Mouse (Mus musculus): ENCODE data around the gene Slc25a45. TPM values are rescaled to one million over a fixed set of nuclear protein-coding genes. Genes with fewer than 3 reads are reported as not detected.

Gene Slc25a45
- polyA plus RNA-seq, 1 experiment from 2014 or later: 0.59 TPM

DNA sequence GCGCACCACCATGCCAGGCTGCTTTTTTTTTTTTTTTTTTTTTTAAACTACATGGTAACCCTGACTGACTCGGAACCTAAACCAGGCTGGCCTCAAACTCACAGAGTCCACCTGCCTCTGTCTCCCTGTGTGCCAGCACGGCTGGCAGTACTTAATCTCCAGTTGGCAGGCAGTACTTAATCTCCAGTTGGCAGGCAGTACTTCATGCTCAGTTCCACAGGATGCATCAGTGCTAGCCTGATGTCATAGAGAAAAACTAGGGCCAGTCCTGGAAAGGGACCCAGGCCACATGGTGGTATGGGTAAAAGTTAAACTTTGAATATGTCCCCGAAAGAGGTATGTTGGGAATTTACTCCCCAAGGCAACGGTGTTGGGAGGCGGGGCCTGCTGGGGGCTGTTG, 50.5 kb downstream of the Slc25a45 start:
- Histone ChIP-seq H3K4me3 (ENCODE audit: low read depth, low read length) (no peak overlapping the region), H3K4me2 (ENCODE audit: low read depth, low read length) (no peak overlapping the region), H3K36me3 (ENCODE audit: control insufficient read depth, insufficient read depth, low read length) (no peaks in the 10 kb centered on the region), H3K9ac (replicated peaks; ENCODE audit: low read depth, low read length) (no peak overlapping the region), H3K27me3 (ENCODE audit: control insufficient read depth, insufficient read depth, low read length) (no peaks in the 10 kb centered on the region), H3K9me3 (ENCODE audit: control insufficient read depth, low read length) (no peaks in the 10 kb centered on the region), H3K4me1 (ENCODE audit: control insufficient read depth, insufficient read depth, low read length) (peaks cover 6% of the 10 kb centered on the region; the same call in 1 of the 2 replicates), H3K27ac (ENCODE audit: low read depth, low read length) (no peak overlapping the region)
- WGBS: 71% methylated on average over 6 of the region's 6 CpGs
- ATAC-seq (ENCODE audit: low read depth): no peak

DNA sequence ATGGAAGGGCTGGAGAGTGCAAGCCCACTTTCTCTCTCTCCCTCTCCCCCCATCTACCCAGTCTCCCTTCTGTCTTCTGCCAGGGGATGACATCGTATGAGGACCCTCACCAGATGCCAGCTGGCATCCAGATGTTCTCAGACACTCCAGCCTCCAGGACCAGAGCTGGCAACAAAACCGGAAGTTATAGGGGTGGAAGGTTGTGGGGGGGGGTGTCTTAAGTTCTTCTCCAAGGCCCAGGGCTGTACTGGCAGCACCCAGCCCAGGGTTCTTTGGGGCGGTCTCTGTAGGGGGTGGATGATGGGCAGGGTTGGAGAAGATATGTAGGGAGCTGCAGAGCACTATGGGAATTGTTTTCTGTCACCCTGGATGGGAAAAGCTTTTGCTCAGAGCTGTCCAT, 50.9 kb downstream of the Slc25a45 start:
- peaks cover 6% of the 10 kb centered on the region; the same call in 1 of the 2 replicates for H3K4me1 ChIP-seq (ENCODE audit: control insufficient read depth, insufficient read depth, low read length)

DNA sequence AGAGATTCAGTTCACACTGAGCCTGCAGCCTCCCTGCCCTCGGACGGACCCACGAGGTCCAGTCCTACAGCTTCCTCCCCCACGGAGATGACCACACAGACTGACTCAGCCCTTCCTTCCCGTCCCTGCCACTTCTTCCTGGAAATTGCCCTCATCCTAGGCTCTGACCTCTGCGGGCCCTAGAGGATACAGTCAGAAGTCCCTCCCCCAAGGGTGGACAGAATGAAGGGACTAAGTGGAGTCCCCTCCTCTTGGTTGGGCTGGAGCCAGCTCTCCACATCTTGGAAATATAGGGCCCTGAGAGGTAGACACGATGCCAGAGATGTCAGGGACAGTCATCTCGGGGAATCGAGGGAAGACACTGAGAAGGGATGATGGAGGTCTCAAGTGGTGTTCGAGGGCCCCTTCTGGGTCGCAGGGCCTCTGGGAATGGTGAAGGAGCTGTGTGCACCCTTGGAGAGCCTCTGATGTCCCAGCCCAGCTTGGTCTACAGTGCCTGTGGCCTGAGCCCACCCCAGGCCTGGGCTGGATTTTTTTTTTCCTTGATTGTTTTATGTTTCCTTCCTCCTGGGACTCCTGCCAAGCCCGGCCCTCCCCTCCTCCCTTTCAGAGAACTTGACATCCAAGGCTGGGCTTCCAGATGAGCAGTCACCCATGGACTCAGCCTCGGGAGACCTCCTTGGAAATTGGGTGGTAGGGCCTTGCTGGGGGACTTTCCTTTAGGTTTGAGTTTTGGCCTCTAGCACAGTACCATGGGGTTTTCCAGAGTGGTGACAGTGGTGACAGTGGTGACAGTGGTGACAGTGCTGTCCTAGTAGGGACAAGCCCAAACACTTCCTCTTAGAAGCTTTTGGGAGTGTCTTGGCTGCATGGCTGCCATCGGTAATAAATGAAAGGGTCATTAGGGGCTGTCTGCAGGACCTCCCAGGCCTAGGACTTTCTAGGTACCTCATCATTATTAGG, 52.3 kb downstream of the Slc25a45 start:
- Histone ChIP-seq H3K4me2 (ENCODE audit: low read depth, low read length) (no peak overlapping the region), H3K27me3 (ENCODE audit: control insufficient read depth, insufficient read depth, low read length) (no peaks in the 10 kb centered on the region), H3K4me3 (ENCODE audit: low read depth, low read length) (no peak overlapping the region), H3K9ac (replicated peaks; ENCODE audit: low read depth, low read length) (no peak overlapping the region), H3K36me3 (ENCODE audit: control insufficient read depth, insufficient read depth, low read length) (no peaks in the 10 kb centered on the region), H3K9me3 (ENCODE audit: control insufficient read depth, low read length) (no peaks in the 10 kb centered on the region), H3K4me1 (ENCODE audit: control insufficient read depth, insufficient read depth, low read length) (peaks cover 6% of the 10 kb centered on the region; the same call in 1 of the 2 replicates), H3K27ac (ENCODE audit: low read depth, low read length) (no peak overlapping the region)
- WGBS: 62% methylated on average over 14 of the region's 14 CpGs
- no peak for ATAC-seq (ENCODE audit: low read depth)

More for the DNA sequence above, 50.9 kb downstream of the Slc25a45 start:
- Histone ChIP-seq H3K9me3 (ENCODE audit: control insufficient read depth, low read length) (no peaks in the 10 kb centered on the region), H3K27me3 (ENCODE audit: control insufficient read depth, insufficient read depth, low read length) (no peaks in the 10 kb centered on the region), H3K4me2 (ENCODE audit: low read depth, low read length) (no peak overlapping the region), H3K36me3 (ENCODE audit: control insufficient read depth, insufficient read depth, low read length) (no peaks in the 10 kb centered on the region), H3K27ac (ENCODE audit: low read depth, low read length) (no peak overlapping the region), H3K9ac (replicated peaks; ENCODE audit: low read depth, low read length) (no peak overlapping the region), H3K4me3 (ENCODE audit: low read depth, low read length) (no peak overlapping the region)
- no peak for ATAC-seq (ENCODE audit: low read depth)
- 77% methylated on average over 3 of the region's 3 CpGs for WGBS

DNA sequence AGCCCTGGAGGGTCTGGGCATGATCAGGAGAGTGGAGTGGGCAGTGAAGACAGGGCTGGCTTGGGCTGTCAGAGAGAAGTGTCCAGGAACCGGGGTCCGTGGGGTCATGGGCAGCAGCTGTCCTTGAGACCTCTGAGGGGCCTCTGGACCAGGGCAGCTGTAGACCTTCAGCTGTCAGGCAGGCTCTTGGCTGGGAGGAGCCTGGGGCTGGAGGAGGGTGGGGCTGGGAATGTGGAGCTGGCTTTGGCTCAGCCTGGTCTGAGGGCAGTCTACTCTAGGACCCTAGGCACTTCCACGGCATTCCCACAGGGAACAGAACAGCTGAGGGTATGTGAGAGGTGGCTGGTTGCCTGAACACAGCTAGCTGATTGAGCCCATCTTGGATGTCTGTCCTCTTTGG, 57.7 kb downstream of the Slc25a45 start:
- ATAC-seq (ENCODE audit: low read depth): no peak
- H3K4me2 ChIP-seq (ENCODE audit: low read depth, low read length): no peak overlapping the region
- WGBS: 80% methylated on average over 3 of the region's 3 CpGs
- no peaks in the 10 kb centered on the region for H3K27me3 ChIP-seq (ENCODE audit: control insufficient read depth, insufficient read depth, low read length)
- no peak overlapping the region for H3K27ac ChIP-seq (ENCODE audit: low read depth, low read length)
- H3K9me3 ChIP-seq (ENCODE audit: control insufficient read depth, low read length): no peaks in the 10 kb centered on the region
- H3K4me1 ChIP-seq (ENCODE audit: control insufficient read depth, insufficient read depth, low read length): peaks cover 2% of the 10 kb centered on the region; the same call in 1 of the 2 replicates
- no peak overlapping the region for H3K4me3 ChIP-seq (ENCODE audit: low read depth, low read length)
- H3K36me3 ChIP-seq (ENCODE audit: control insufficient read depth, insufficient read depth, low read length): no peaks in the 10 kb centered on the region
- no peak overlapping the region for H3K9ac ChIP-seq (replicated peaks; ENCODE audit: low read depth, low read length)

Other genes with a start within 250 kb of the Slc25a45 start
- 26.9 and 31.0 TPM in 2 replicates for gene Rela, start 240.3 kb upstream of the Slc25a45 start, polyA plus RNA-seq (2014; fragmentation: Nextera tagmentation; extraction: Ambion mirVana)
- 7.7 and 12.6 TPM in 2 replicates for gene Sipa1, start 214.1 kb upstream of the Slc25a45 start, polyA plus RNA-seq (2014; fragmentation: Nextera tagmentation; extraction: Ambion mirVana)
- 6.8 and 11.1 TPM in 2 replicates for gene Map3k11, start 189.1 kb upstream of the Slc25a45 start, polyA plus RNA-seq (2014; fragmentation: Nextera tagmentation; extraction: Ambion mirVana)
- 34.4 and 34.5 TPM in 2 replicates for gene Pcnx3, start 188.9 kb upstream of the Slc25a45 start, polyA plus RNA-seq (2014; fragmentation: Nextera tagmentation; extraction: Ambion mirVana)
- not detected in 2 replicates for gene Kcnk7, start 173.4 kb upstream of the Slc25a45 start, polyA plus RNA-seq (2014; fragmentation: Nextera tagmentation; extraction: Ambion mirVana)
- 7.8 and 8.9 TPM in 2 replicates for gene Ehbp1l1, start 151.5 kb upstream of the Slc25a45 start, polyA plus RNA-seq (2014; fragmentation: Nextera tagmentation; extraction: Ambion mirVana)
- 145 and 152 TPM in 2 replicates for gene Fam89b, start 148.2 kb upstream of the Slc25a45 start, polyA plus RNA-seq (2014; fragmentation: Nextera tagmentation; extraction: Ambion mirVana)
- gene Ltbp3, start 136.9 kb upstream of the Slc25a45 start, polyA plus RNA-seq (2014; fragmentation: Nextera tagmentation; extraction: Ambion mirVana): 14.0 and 25.7 TPM in 2 replicates
- 78.5 and 78.6 TPM in 2 replicates for gene Scyl1, start 106.4 kb upstream of the Slc25a45 start, polyA plus RNA-seq (2014; fragmentation: Nextera tagmentation; extraction: Ambion mirVana)
- gene Frmd8, start 2.5 kb upstream of the Slc25a45 start, polyA plus RNA-seq (2014; fragmentation: Nextera tagmentation; extraction: Ambion mirVana): 9.4 and 12.7 TPM in 2 replicates
- gene Tigd3, start 16.3 kb downstream of the Slc25a45 start, polyA plus RNA-seq (2014; fragmentation: Nextera tagmentation; extraction: Ambion mirVana): 11.4 and 12.8 TPM in 2 replicates
- 85.3 and 102 TPM in 2 replicates for gene Dpf2, start 35.2 kb downstream of the Slc25a45 start, polyA plus RNA-seq (2014; fragmentation: Nextera tagmentation; extraction: Ambion mirVana)
- gene Cdc42ep2, start 47.0 kb downstream of the Slc25a45 start, polyA plus RNA-seq (2014; fragmentation: Nextera tagmentation; extraction: Ambion mirVana): 16.7 and 17.4 TPM in 2 replicates
- 18.0 and 21.6 TPM in 2 replicates for gene Pola2, start 86.4 kb downstream of the Slc25a45 start, polyA plus RNA-seq (2014; fragmentation: Nextera tagmentation; extraction: Ambion mirVana)
- not detected in 2 replicates for gene Slc22a20, start 108.3 kb downstream of the Slc25a45 start, polyA plus RNA-seq (2014; fragmentation: Nextera tagmentation; extraction: Ambion mirVana)
- 3.4 and 7.0 TPM in 2 replicates for gene Capn1, start 138.1 kb downstream of the Slc25a45 start, polyA plus RNA-seq (2014; fragmentation: Nextera tagmentation; extraction: Ambion mirVana)
- 29.3 and 35.3 TPM in 2 replicates for gene Syvn1, start 168.8 kb downstream of the Slc25a45 start, polyA plus RNA-seq (2014; fragmentation: Nextera tagmentation; extraction: Ambion mirVana)
- 63.2 and 65.5 TPM in 2 replicates for gene Mrpl49, start 180.0 kb downstream of the Slc25a45 start, polyA plus RNA-seq (2014; fragmentation: Nextera tagmentation; extraction: Ambion mirVana)
- 538 and 563 TPM in 2 replicates for gene Fau, start 180.0 kb downstream of the Slc25a45 start, polyA plus RNA-seq (2014; fragmentation: Nextera tagmentation; extraction: Ambion mirVana)
- gene Znhit2, start 183.4 kb downstream of the Slc25a45 start, polyA plus RNA-seq (2014; fragmentation: Nextera tagmentation; extraction: Ambion mirVana): 34.3 and 34.8 TPM in 2 replicates
- 53.4 and 63.7 TPM in 2 replicates for gene Tm7sf2, start 190.6 kb downstream of the Slc25a45 start, polyA plus RNA-seq (2014; fragmentation: Nextera tagmentation; extraction: Ambion mirVana)
- gene Vps51, start 199.4 kb downstream of the Slc25a45 start, polyA plus RNA-seq (2014; fragmentation: Nextera tagmentation; extraction: Ambion mirVana): 72.9 and 73.2 TPM in 2 replicates
- 0.55 TPM in 1 of 2 replicates, not detected in the other for gene Tmem262, start 202.2 kb downstream of the Slc25a45 start, polyA plus RNA-seq (2014; fragmentation: Nextera tagmentation; extraction: Ambion mirVana)
- gene Gm28374, start 204.4 kb downstream of the Slc25a45 start, polyA plus RNA-seq (2014; fragmentation: Nextera tagmentation; extraction: Ambion mirVana): 1.2 and 1.7 TPM in 2 replicates
- gene Zfpl1, start 207.1 kb downstream of the Slc25a45 start, polyA plus RNA-seq (2014; fragmentation: Nextera tagmentation; extraction: Ambion mirVana): 74.0 and 85.6 TPM in 2 replicates
- 3.0 and 3.5 TPM in 2 replicates for gene Cdca5, start 207.2 kb downstream of the Slc25a45 start, polyA plus RNA-seq (2014; fragmentation: Nextera tagmentation; extraction: Ambion mirVana)
- gene AC131692.1, start 216.6 kb downstream of the Slc25a45 start, polyA plus RNA-seq (2014; fragmentation: Nextera tagmentation; extraction: Ambion mirVana): not detected in 2 replicates
- gene Naaladl1, start 228.0 kb downstream of the Slc25a45 start, polyA plus RNA-seq (2014; fragmentation: Nextera tagmentation; extraction: Ambion mirVana): 0.44 and 0.52 TPM in 2 replicates
- gene Sac3d1, start 240.8 kb downstream of the Slc25a45 start, polyA plus RNA-seq (2014; fragmentation: Nextera tagmentation; extraction: Ambion mirVana): 52.1 and 53.1 TPM in 2 replicates